Mouse (Mus musculus) erythroblast, adult 5-6 weeks (primary cell): ENCODE results near the gene Qk. TPM values are rescaled to one million over a fixed set of nuclear protein-coding genes. Genes with fewer than 3 reads are reported as not detected.

Experiments
- ATAC-seq: replicated peaks from 2 replicates; pipeline ENCODE4 v1.8.0; 2016; ENCODE audit warnings: moderate number of reproducible peaks, mild to moderate bottlenecking, moderate TSS enrichment, inconsistent platforms; ENCODE audit not compliant: poor library complexity, low FRiP score, severe bottlenecking
- total RNA-seq, 2 experiments: library from RNA; stranded (forward) in 1 of 2; stranded (reverse) in 1 of 2; fragments of 150-400 nt in 1 of 2; fragments of 200-764, 138-1000 nt in 1 of 2; gene quantifications; 2 replicates each; pipeline versions ENCODE4 v1.2.3 to v1.2.4; 2015 to 2017; ENCODE audit warnings: low replicate concordance in 2 of 2

The Qk gene
- total RNA-seq, 2 experiments from 2014 or later: 30.2 to 45.5 TPM

GRCm38 (mm10) chr17:10279532-10279931 is 40.1 kb downstream of the Qk start:
- no peak for ATAC-seq

- no peak for ATAC-seq
Measured at GRCm38 (mm10) chr17:10269518-10269917, 50.1 kb downstream of the Qk start.

GRCm38 (mm10) chr17:10268468-10268867 is 51.2 kb downstream of the Qk start:
- ATAC-seq: no peak

GRCm38 (mm10) chr17:10266207-10266606 is 53.4 kb downstream of the Qk start:
- no peak for ATAC-seq

GRCm38 (mm10) chr17:10251252-10251958 is 68.2 kb downstream of the Qk start:
- ATAC-seq: no peak

- no peak for ATAC-seq
Measured at GRCm38 (mm10) chr17:10240081-10240480, 79.6 kb downstream of the Qk start.

- ATAC-seq: no peak
Measured at GRCm38 (mm10) chr17:10236595-10236994, 83.1 kb downstream of the Qk start.

- no peak for ATAC-seq
Measured at GRCm38 (mm10) chr17:10232406-10232805, 87.2 kb downstream of the Qk start.

GRCm38 (mm10) chr17:10227798-10228538 is 91.7 kb downstream of the Qk start:
- ATAC-seq: no peak

GRCm38 (mm10) chr17:10216164-10216563 is 103.5 kb downstream of the Qk start:
- ATAC-seq: no peak

- no peak for ATAC-seq
Measured at GRCm38 (mm10) chr17:10209154-10209777, 110.4 kb downstream of the Qk start.

- ATAC-seq: no peak
Measured at GRCm38 (mm10) chr17:10198662-10199061, 121.0 kb downstream of the Qk start.

- ATAC-seq: no peak
Measured at GRCm38 (mm10) chr17:10198231-10198630, 121.4 kb downstream of the Qk start.

- ATAC-seq: no peak
Measured at GRCm38 (mm10) chr17:10195703-10196102, 124.0 kb downstream of the Qk start.

- ATAC-seq: no peak
Measured at GRCm38 (mm10) chr17:10190857-10191256, 128.8 kb downstream of the Qk start.

- ATAC-seq: no peak
Measured at GRCm38 (mm10) chr17:10188481-10188880, 131.2 kb downstream of the Qk start.

- ATAC-seq: no peak
Measured at GRCm38 (mm10) chr17:10187431-10188020, 132.1 kb downstream of the Qk start.

GRCm38 (mm10) chr17:10181761-10182160 is 137.9 kb downstream of the Qk start:
- no peak for ATAC-seq

- no peak for ATAC-seq
Measured at GRCm38 (mm10) chr17:10177096-10177495, 142.6 kb downstream of the Qk start.

GRCm38 (mm10) chr17:10161258-10161657 is 158.4 kb downstream of the Qk start:
- no peak for ATAC-seq

- ATAC-seq: no peak
Measured at GRCm38 (mm10) chr17:10160415-10160814, 159.2 kb downstream of the Qk start.
